Mouse (Mus musculus) MEL (cell line): ENCODE data around the gene Taldo1. TPM values are rescaled to one million over a fixed set of nuclear protein-coding genes. Genes with fewer than 3 reads are reported as not detected.
A peak's percentile ranks its signal among the peaks of the same experiment; 100 is the strongest.
"Not testable (repeated sequence)": the region's sequence is repeated elsewhere in the genome, so short reads cannot be mapped to it uniquely, and the experiment has no call there.

Source experiments
- DNase-seq: peaks from one replicate; pipeline ENCODE4 v3.0.0; 2011; ENCODE audit warnings: low read depth, low spot score
- H3K27ac ChIP-seq: 2 replicates; pipeline ENCODE4 v1.5.1; 2012; ENCODE audit warnings: low read depth, mild to moderate bottlenecking, control low read depth, low read length, moderate library complexity; ENCODE audit not compliant: control insufficient read depth
- H3K27me3 ChIP-seq, 2 experiments: fragments of 150-350 bp in 1 of 2; sonication (generic) in 1 of 2; 2 replicates each; pipeline ENCODE4 v1.6.1; 2012; ENCODE audit warnings: low read length in 2 of 2, mild to moderate bottlenecking in 2 of 2, improper control_type of control experiment in 1 of 2, moderate library complexity in 1 of 2; ENCODE audit not compliant: insufficient read depth in 2 of 2, control insufficient read depth in 1 of 2
- H3K36me3 ChIP-seq, 2 experiments: 2 replicates each; pipeline ENCODE4 v1.6.1; 2012 to 2014; ENCODE audit warnings: low read length in 2 of 2, improper control_type of control experiment in 1 of 2, inconsistent platforms in 1 of 2, mild to moderate bottlenecking in 1 of 2; ENCODE audit not compliant: insufficient read depth in 2 of 2, control insufficient read depth in 1 of 2
- H3K4me1 ChIP-seq, 2 experiments: fragments of 150-350 bp in 1 of 2; sonication (generic) in 1 of 2; 2 replicates each; pipeline ENCODE4 v1.6.1; 2012; ENCODE audit warnings: low read length in 2 of 2, improper control_type of control experiment in 1 of 2, mild to moderate bottlenecking in 1 of 2; ENCODE audit not compliant: insufficient read depth in 2 of 2, control insufficient read depth in 1 of 2
- H3K4me3 ChIP-seq, 2 experiments: fragments of 150-350 bp in 1 of 2; sonication (generic) in 1 of 2; 2 replicates each; pipeline ENCODE4 v1.5.1; 2012; ENCODE audit warnings: low read depth in 2 of 2, low read length in 2 of 2, mild to moderate bottlenecking in 2 of 2, moderate library complexity in 2 of 2, control low read depth in 1 of 2, improper control_type of control experiment in 1 of 2; ENCODE audit not compliant: control insufficient read depth in 1 of 2, insufficient read depth in 1 of 2
- H3K79me2 ChIP-seq: 2 replicates; pipeline ENCODE4 v1.6.1; 2012; ENCODE audit warnings: mild to moderate bottlenecking, low read length, moderate library complexity; ENCODE audit not compliant: control insufficient read depth, poor library complexity, insufficient read depth
- H3K9ac ChIP-seq: 2 replicates; pipeline ENCODE4 v1.6.1; 2012; ENCODE audit warnings: low read depth, mild to moderate bottlenecking, control low read depth, low read length, moderate library complexity; ENCODE audit not compliant: control insufficient read depth, poor library complexity, severe bottlenecking
- H3K9me3 ChIP-seq: fragments of 150-350 bp; sonication (generic); replicated peaks from 2 replicates; pipeline ENCODE4 v1.6.1; 2012; ENCODE audit warnings: mild to moderate bottlenecking, low read length, improper control_type of control experiment, moderate library complexity; ENCODE audit not compliant: insufficient read depth
- BHLHE40 ChIP-seq: IDR thresholded peaks from 2 replicates; pipeline ENCODE4 v1.6.1; 2012; ENCODE audit warnings: low read depth, mild to moderate bottlenecking, inconsistent platforms, low read length, improper control_type of control experiment, borderline replicate concordance
- CHD2 ChIP-seq: IDR thresholded peaks from 2 replicates; pipeline ENCODE4 v1.6.1; 2011; ENCODE audit warnings: low read length, improper control_type of control experiment
- EP300 ChIP-seq, 2 experiments: IDR thresholded peaks; 2 replicates each; pipeline ENCODE4 v1.6.1; 2011; ENCODE audit warnings: improper control_type of control experiment in 2 of 2, low read length in 2 of 2, low read depth in 1 of 2, mild to moderate bottlenecking in 1 of 2
- GABPA ChIP-seq: IDR thresholded peaks from 2 replicates; pipeline ENCODE4 v1.6.1; 2012; ENCODE audit warnings: low read depth, mild to moderate bottlenecking, inconsistent platforms, low read length, improper control_type of control experiment, moderate library complexity
- GATA1 ChIP-seq: IDR thresholded peaks from 2 replicates; pipeline ENCODE4 v1.6.1; 2011; ENCODE audit warnings: low read depth, low read length, improper control_type of control experiment
- HCFC1 ChIP-seq: IDR thresholded peaks from 2 replicates; pipeline ENCODE4 v1.6.1; 2012; ENCODE audit warnings: low read depth, mild to moderate bottlenecking, inconsistent platforms, low read length, improper control_type of control experiment, moderate library complexity
- KAT2A ChIP-seq: conservative IDR thresholded peaks from 2 replicates; pipeline ENCODE4 v1.6.1; 2012; ENCODE audit warnings: low read depth, low read length, improper control_type of control experiment, inconsistent platforms
- MAFK ChIP-seq: IDR thresholded peaks from 2 replicates; pipeline ENCODE4 v1.6.1; 2011; ENCODE audit warnings: low read depth, mild to moderate bottlenecking, low read length, improper control_type of control experiment, borderline replicate concordance
- MAZ ChIP-seq: IDR thresholded peaks from 2 replicates; pipeline ENCODE4 v1.6.1; 2012; ENCODE audit warnings: low read depth, mild to moderate bottlenecking, inconsistent platforms, low read length, improper control_type of control experiment
- MXI1 ChIP-seq: IDR thresholded peaks from 2 replicates; pipeline ENCODE4 v1.6.1; 2011; ENCODE audit warnings: mild to moderate bottlenecking, low read depth, low read length, improper control_type of control experiment
- MYB ChIP-seq: IDR thresholded peaks from 2 replicates; pipeline ENCODE4 v1.6.1; 2011; ENCODE audit warnings: mild to moderate bottlenecking, low read depth, low read length, improper control_type of control experiment
- NRF1 ChIP-seq: IDR thresholded peaks from 2 replicates; pipeline ENCODE4 v1.6.1; 2014; ENCODE audit warnings: low read depth, mild to moderate bottlenecking, inconsistent platforms, low read length, improper control_type of control experiment, moderate library complexity; ENCODE audit not compliant: poor library complexity, insufficient read depth, severe bottlenecking
- POLR2A ChIP-seq, 2 experiments: IDR thresholded peaks; 2 replicates each; pipeline ENCODE4 v1.6.1; 2011 to 2012; ENCODE audit warnings: low read length in 2 of 2, mild to moderate bottlenecking in 2 of 2, control low read depth in 1 of 2, improper control_type of control experiment in 1 of 2, low read depth in 1 of 2, moderate library complexity in 1 of 2; ENCODE audit not compliant: control insufficient read depth in 1 of 2, insufficient read depth in 1 of 2, poor library complexity in 1 of 2
- POLR2AphosphoS5 ChIP-seq: IDR thresholded peaks from 2 replicates; pipeline ENCODE4 v1.6.1; 2012; ENCODE audit warnings: low read depth, borderline replicate concordance, mild to moderate bottlenecking, inconsistent platforms, low read length, moderate library complexity, mixed read lengths
- RAD21 ChIP-seq: IDR thresholded peaks from 2 replicates; pipeline ENCODE4 v1.6.1; 2011; ENCODE audit warnings: mild to moderate bottlenecking, low read depth, low read length, improper control_type of control experiment
- RCOR1 ChIP-seq: IDR thresholded peaks from 2 replicates; pipeline ENCODE4 v1.6.1; 2012; ENCODE audit warnings: low read depth, mild to moderate bottlenecking, inconsistent platforms, low read length, improper control_type of control experiment
- SMC3 ChIP-seq: IDR thresholded peaks from 2 replicates; pipeline ENCODE4 v1.6.1; 2011; ENCODE audit warnings: low read depth, low read length, improper control_type of control experiment
- TAL1 ChIP-seq: IDR thresholded peaks from 2 replicates; pipeline ENCODE4 v1.6.1; 2012; ENCODE audit warnings: mild to moderate bottlenecking, inconsistent platforms, low read length, moderate library complexity, mixed read lengths
- TBP ChIP-seq: IDR thresholded peaks from 2 replicates; pipeline ENCODE4 v1.8.0; 2011; ENCODE audit warnings: low read depth, low read length, improper control_type of control experiment
- TCF12 ChIP-seq: IDR thresholded peaks from 2 replicates; pipeline ENCODE4 v1.6.1; 2014; ENCODE audit warnings: low read depth, mild to moderate bottlenecking, inconsistent platforms, low read length, improper control_type of control experiment, moderate library complexity
- UBTF ChIP-seq: IDR thresholded peaks from 2 replicates; pipeline ENCODE4 v1.6.1; 2012; ENCODE audit warnings: low read depth, mild to moderate bottlenecking, inconsistent platforms, low read length, improper control_type of control experiment, moderate library complexity, borderline replicate concordance; ENCODE audit not compliant: insufficient read depth
- USF1 ChIP-seq: IDR thresholded peaks from 2 replicates; pipeline ENCODE4 v1.6.1; 2014; ENCODE audit warnings: low read depth, mild to moderate bottlenecking, inconsistent platforms, low read length, improper control_type of control experiment, moderate library complexity
- USF2 ChIP-seq, 2 experiments: IDR thresholded peaks; 2 replicates each; pipeline ENCODE4 v1.6.1; 2011 to 2012; ENCODE audit warnings: improper control_type of control experiment in 2 of 2, low read length in 2 of 2, borderline replicate concordance in 1 of 2, inconsistent platforms in 1 of 2, low read depth in 1 of 2, mild to moderate bottlenecking in 1 of 2; ENCODE audit not compliant: insufficient read depth in 1 of 2
- ZKSCAN1 ChIP-seq: IDR thresholded peaks from 2 replicates; pipeline ENCODE4 v1.6.1; 2012; ENCODE audit warnings: low read depth, mild to moderate bottlenecking, inconsistent platforms, low read length, improper control_type of control experiment, moderate library complexity
- ZMIZ1 ChIP-seq: IDR thresholded peaks from 2 replicates; pipeline ENCODE4 v1.6.1; 2012; ENCODE audit warnings: low read depth, mild to moderate bottlenecking, inconsistent platforms, low read length, improper control_type of control experiment, moderate library complexity
- ZNF384 ChIP-seq: IDR thresholded peaks from 2 replicates; pipeline ENCODE4 v1.6.1; 2012; ENCODE audit warnings: low read depth, mild to moderate bottlenecking, inconsistent platforms, low read length, improper control_type of control experiment
- polyA plus RNA-seq, 2 experiments: library from polyadenylated mRNA; stranded (reverse) in 1 of 2; unstranded in 1 of 2; fragments of >175 nt in 1 of 2; fragments of >200 nt in 1 of 2; gene quantifications; 2 replicates each; pipeline versions ENCODE4 v1.2.1 to v1.2.4; 2012; ENCODE audit warnings: low replicate concordance in 2 of 2, low read depth in 1 of 2; ENCODE audit not compliant: insufficient read length in 2 of 2, insufficient read depth in 1 of 2, missing spikeins in 1 of 2
- total RNA-seq: library from RNA; depleted of rRNA; stranded (reverse); fragments of 300-350 nt; gene quantifications from 2 replicates; pipeline ENCODE4 v1.2.3, GENCODE M21; 2012

The Taldo1 gene
- total and polyA plus RNA-seq, 3 experiments = 298 to 415 TPM; not detected in 1

DNA sequence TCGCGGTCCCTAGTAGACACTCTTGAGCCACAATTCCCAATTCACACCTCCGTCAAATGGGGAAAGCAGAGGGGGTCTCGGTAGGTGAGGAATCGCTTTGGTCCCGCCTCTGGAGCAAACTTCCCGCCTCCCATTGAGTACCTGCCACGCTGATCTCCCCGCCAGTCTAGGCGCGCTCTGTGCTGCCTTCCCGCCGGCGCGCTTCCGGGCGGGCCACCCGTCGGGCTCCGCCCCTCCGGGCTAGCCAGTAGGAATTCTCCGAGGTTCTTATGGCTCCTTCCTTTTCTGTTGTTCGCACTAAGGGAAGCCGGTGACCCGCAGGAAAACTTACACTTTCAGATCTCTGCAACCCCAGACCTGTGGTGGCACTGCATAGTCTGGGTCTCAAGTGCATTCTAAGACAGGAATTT is 51.8 kb downstream of the Taldo1 start, which contains the start of gene Pidd1 (continued):
- TF ChIP-seq HCFC1 (peak; percentile 76), RAD21 (no peak), MAFK (no peak), NRF1 (no peak), POLR2A (IDR thresholded peaks at IDR 0.05; ENCODE audit: control insufficient read depth in 1 of 2, insufficient read depth in 1 of 2, low read depth in 1 of 2, low read length in 2 of 2, poor library complexity in 1 of 2) (peak; percentile 66 to 91; a peak in 3 of 4 replicates), BHLHE40 (no peak), USF2 (IDR thresholded peaks at IDR 0.05; ENCODE audit: borderline replicate concordance in 1 of 2, insufficient read depth in 1 of 2, low read depth in 1 of 2, low read length in 2 of 2) (no peak), TBP (peak; percentile 77), ZKSCAN1 (no peak), MAZ (no peak; the same call in 1 of the 2 replicates), USF1 (no peak), KAT2A (no peak; the same call in 1 of the 2 replicates), TAL1 (no peak), MXI1 (peak; percentile 90), RCOR1 (no peak)

DNA sequence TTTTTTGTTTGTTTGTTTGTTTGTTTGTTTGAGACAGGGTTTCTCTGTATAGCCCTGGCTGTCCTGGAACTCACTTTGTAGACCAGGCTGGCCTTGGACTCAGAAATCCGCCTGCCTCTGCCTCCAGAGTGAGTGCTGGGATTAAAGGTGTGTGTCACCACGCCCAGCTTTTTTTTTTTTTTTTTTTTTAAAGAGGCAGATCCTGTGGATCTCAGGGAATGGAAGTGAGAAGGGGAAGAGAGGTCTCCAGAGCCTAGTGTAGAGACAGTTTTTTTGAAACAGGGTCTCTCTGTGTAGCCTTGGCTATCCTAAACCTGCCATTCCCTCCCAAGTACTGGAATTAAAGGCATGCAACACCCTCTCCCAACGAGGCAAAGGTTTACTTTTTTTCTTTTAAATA is 54.4 kb downstream of the Taldo1 start:
- Histone ChIP-seq H3K27ac (peak overlapping the region; percentile 69), H3K36me3 (peaks cover 15 to 32% of the 10 kb centered on the region in 2 experiments), H3K9ac (peak overlapping the region; percentile 80), H3K4me3 (peak overlapping the region; percentile 45 to 87), H3K4me1 (peaks cover 0 to 36% of the 10 kb centered on the region in 2 experiments; a peak in 2 of 4 replicates), H3K79me2 (peaks cover 46% of the 10 kb centered on the region)
- not testable (repeated sequence) for DNase-seq, H3K9me3 ChIP-seq, H3K27me3 ChIP-seq
- peak; percentile 83 for TF ChIP-seq ZNF384

DNA sequence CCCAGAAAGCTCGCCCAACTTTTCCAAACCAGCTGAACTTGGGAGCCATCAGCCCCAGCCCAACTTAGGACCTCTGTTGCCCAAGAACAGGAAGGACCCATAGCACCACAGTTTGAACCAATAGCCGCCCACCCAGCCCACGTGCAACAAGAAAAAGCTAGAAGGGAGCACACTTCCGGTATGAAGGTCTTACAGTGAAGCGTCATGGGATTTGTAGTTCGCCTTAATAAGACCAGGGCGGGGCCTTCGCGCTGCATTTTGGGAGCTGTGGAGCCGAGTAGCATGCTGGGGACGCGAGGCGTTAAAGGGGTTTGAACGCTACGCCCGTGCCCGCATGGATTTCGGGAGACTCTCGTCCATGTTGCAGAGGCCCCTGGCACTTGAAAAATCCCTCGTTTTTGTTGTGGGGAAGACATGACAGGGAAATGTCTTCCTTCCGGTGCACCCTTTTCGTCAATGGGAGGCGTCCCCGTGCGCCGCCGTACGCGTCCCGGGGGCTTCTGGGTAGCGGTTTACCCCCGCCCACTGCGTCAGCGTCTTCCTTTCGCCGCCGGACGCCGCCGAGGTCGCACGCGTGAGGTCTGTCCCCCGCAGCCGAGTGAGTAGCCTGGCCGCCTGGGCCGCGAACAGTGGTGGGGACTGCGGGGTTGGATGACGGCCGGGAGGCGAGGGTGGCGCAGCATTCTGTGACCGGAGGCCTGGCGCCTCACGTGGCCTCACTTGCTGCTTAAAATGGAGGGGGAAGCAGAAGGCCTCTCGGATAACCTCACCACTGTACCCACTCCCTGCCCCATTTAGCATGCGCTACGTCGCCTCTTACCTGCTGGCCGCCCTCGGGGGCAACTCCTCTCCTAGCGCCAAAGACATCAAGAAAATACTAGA is 55.4 kb downstream of the Taldo1 start, which contains the start of gene Rplp2:
Gene Rplp2, plus strand, starts transcription at position 261 of the 882 bp plus-strand sequence.
- no peaks in the 10 kb centered on the region for H3K27me3 ChIP-seq
- peak; percentile 98 for DNase-seq
- peak within 1 kb of the TSS; percentile 72 to 87 for H3K4me3 ChIP-seq
- H3K9ac ChIP-seq = peak within 1 kb of the TSS; percentile 92
- H3K36me3 ChIP-seq = peaks cover 15 to 32% of the 10 kb centered on the region in 2 experiments
- peaks cover 0 to 36% of the 10 kb centered on the region in 2 experiments; a peak in 2 of 4 replicates for H3K4me1 ChIP-seq
- peak within 1 kb of the TSS; percentile 92 for H3K27ac ChIP-seq
- peaks cover 40% of the 10 kb centered on the region for H3K79me2 ChIP-seq
- H3K9me3 ChIP-seq = no peaks in the 10 kb centered on the region
- TF ChIP-seq GABPA (no peak), ZMIZ1 (peak; percentile 72), TCF12 (peak; percentile 65), MAZ (peak; percentile 21; the same call in 1 of the 2 replicates), TBP (peak; percentile 87; the same call in 1 of the 2 replicates), EP300 (IDR thresholded peaks at IDR 0.05; ENCODE audit: low read depth in 1 of 2, low read length in 2 of 2) (no peak), POLR2AphosphoS5 (0 out of 2 replicates have a peak, but pooled peaks have one; percentile 17), KAT2A (peak; percentile 86), MYB (no peak), USF2 (IDR thresholded peaks at IDR 0.05; ENCODE audit: borderline replicate concordance in 1 of 2, insufficient read depth in 1 of 2, low read depth in 1 of 2, low read length in 2 of 2) (no peak), CHD2 (no peak), RCOR1 (no peak), GATA1 (no peak), UBTF (no peak), SMC3 (no peak)
